Mouse (Mus musculus): ENCODE measurements around the gene Foxi3.

Gene Foxi3

GRCm38 (mm10) chr6:70956285-70956912 lies at the start of gene Foxi3:
Gene Foxi3, plus strand, starts transcription at chr6:70956531.
- in situ Hi-C loops (cut with MboI; ENCODE audit: low sequenced_read_pairs) = no loop called here

- in situ Hi-C loops (cut with MboI; ENCODE audit: low sequenced_read_pairs) = no loop called here
Observed at GRCm38 (mm10) chr6:70909572-70909971, 46.8 kb upstream of the Foxi3 start.

- in situ Hi-C loops (cut with MboI; ENCODE audit: low sequenced_read_pairs) = no loop called here
Observed at GRCm38 (mm10) chr6:70910285-70910684, 46.0 kb upstream of the Foxi3 start.

GRCm38 (mm10) chr6:70911668-70912395 lies 44.5 kb upstream of the Foxi3 start:
- in situ Hi-C loops (cut with MboI; ENCODE audit: low sequenced_read_pairs) = no loop called here

- in situ Hi-C loops (cut with MboI; ENCODE audit: low sequenced_read_pairs) = no loop called here
Observed at GRCm38 (mm10) chr6:70912396-70912765, 44.0 kb upstream of the Foxi3 start.

- in situ Hi-C loops (cut with MboI; ENCODE audit: low sequenced_read_pairs) = no loop called here
Observed at GRCm38 (mm10) chr6:70918827-70919226, 37.5 kb upstream of the Foxi3 start, which contains the start of gene Tex37. Gene Tex37, minus strand, starts transcription at chr6:70918927.

GRCm38 (mm10) chr6:70921274-70922074 lies 34.9 kb upstream of the Foxi3 start:
- in situ Hi-C loops (cut with MboI; ENCODE audit: low sequenced_read_pairs) = no loop called here

- in situ Hi-C loops (cut with MboI; ENCODE audit: low sequenced_read_pairs) = no loop called here
Observed at GRCm38 (mm10) chr6:70931801-70932200, 24.5 kb upstream of the Foxi3 start.

- in situ Hi-C loops (cut with MboI; ENCODE audit: low sequenced_read_pairs) = no loop called here
Observed at GRCm38 (mm10) chr6:70953274-70953673, 3.1 kb upstream of the Foxi3 start.

- in situ Hi-C loops (cut with MboI; ENCODE audit: low sequenced_read_pairs) = no loop called here
Observed at GRCm38 (mm10) chr6:70954040-70954439, 2.3 kb upstream of the Foxi3 start.

GRCm38 (mm10) chr6:70955291-70955800 lies 985 bp upstream of the Foxi3 start:
- in situ Hi-C loops (cut with MboI; ENCODE audit: low sequenced_read_pairs) = no loop called here

- in situ Hi-C loops (cut with MboI; ENCODE audit: low sequenced_read_pairs) = no loop called here
Observed at GRCm38 (mm10) chr6:70955841-70956240, 490 bp upstream of the Foxi3 start.

GRCm38 (mm10) chr6:70956936-70957335 lies 605 bp downstream of the Foxi3 start:
- in situ Hi-C loops (cut with MboI; ENCODE audit: low sequenced_read_pairs) = no loop called here

GRCm38 (mm10) chr6:70957341-70957940 lies 1.1 kb downstream of the Foxi3 start:
- in situ Hi-C loops (cut with MboI; ENCODE audit: low sequenced_read_pairs) = no loop called here

- in situ Hi-C loops (cut with MboI; ENCODE audit: low sequenced_read_pairs) = no loop called here
Observed at GRCm38 (mm10) chr6:70964116-70964830, 7.9 kb downstream of the Foxi3 start.

- in situ Hi-C loops (cut with MboI; ENCODE audit: low sequenced_read_pairs) = no loop called here
Observed at GRCm38 (mm10) chr6:70965694-70966093, 9.4 kb downstream of the Foxi3 start.

GRCm38 (mm10) chr6:70967422-70967821 lies 11.1 kb downstream of the Foxi3 start:
- in situ Hi-C loops (cut with MboI; ENCODE audit: low sequenced_read_pairs) = no loop called here

- in situ Hi-C loops (cut with MboI; ENCODE audit: low sequenced_read_pairs) = no loop called here
Observed at GRCm38 (mm10) chr6:70968291-70968690, 12.0 kb downstream of the Foxi3 start.

GRCm38 (mm10) chr6:70973066-70973465 lies 16.7 kb downstream of the Foxi3 start:
- in situ Hi-C loops (cut with MboI; ENCODE audit: low sequenced_read_pairs) = no loop called here

GRCm38 (mm10) chr6:70981036-70981435 lies 24.7 kb downstream of the Foxi3 start:
- in situ Hi-C loops (cut with MboI; ENCODE audit: low sequenced_read_pairs) = no loop called here

Data from CH12F3 (cell line).